Mouse (Mus musculus): ENCODE measurements around the gene F5.

DNA sequence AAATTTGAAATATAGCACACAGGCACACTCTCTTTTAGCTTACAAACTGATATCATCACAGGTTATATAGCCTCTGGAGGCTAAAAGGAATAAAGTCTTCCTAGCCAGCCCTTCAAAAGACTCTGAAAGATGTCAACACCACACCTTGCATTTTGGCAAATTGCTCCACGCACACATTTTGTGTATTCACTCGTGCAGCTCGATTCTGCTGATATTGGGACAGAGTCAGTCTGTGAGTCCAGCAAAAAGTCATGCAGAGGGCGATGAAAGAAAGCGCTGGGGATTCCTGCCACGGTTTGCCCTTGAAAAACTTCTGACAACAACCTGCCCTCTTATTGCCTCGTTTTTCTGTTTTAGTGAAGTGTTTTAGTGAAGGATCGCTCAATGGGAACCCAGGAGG lies 95.8 kb downstream of the F5 start:
- TF ChIP-seq POLR2A (IDR thresholded peaks at IDR 0.05; ENCODE audit: control insufficient read depth, low read depth, low read length) (no peak), CTCF (IDR thresholded peaks at IDR 0.05; ENCODE audit: control insufficient read depth, insufficient read depth, insufficient replicate concordance, low read depth, low read length) (no peak)

Measured in testis, adult 2 months (tissue).